Mouse (Mus musculus) heart, adult 2 months (tissue): ENCODE measurements at regions not wholly inside any gene's neighbourhood (a gene's known extent, or its start where the extent isn't known, plus 50 kb on each side); places are given as distances from the start of the nearest gene placed in this dataset.

ENCODE experiments used
- DNase-seq, 2 experiments: peaks; one replicate each; pipeline ENCODE4 v3.0.0; 2021
- H3K27ac ChIP-seq: fragments of 200-600 bp; 2 replicates; pipeline ENCODE4 v1.8.1; 2022
- H3K27me3 ChIP-seq: fragments of 200-500 bp; 2 replicates; pipeline ENCODE4 v1.6.1; 2012; ENCODE audit warnings: mild to moderate bottlenecking, low read length, inconsistent platforms, mixed read lengths; ENCODE audit not compliant: control insufficient read depth, insufficient read depth
- H3K36me3 ChIP-seq: fragments of 200-500 bp; 2 replicates; pipeline ENCODE4 v1.6.1; 2012; ENCODE audit warnings: low read length, inconsistent platforms; ENCODE audit not compliant: control insufficient read depth, insufficient read depth
- H3K4me1 ChIP-seq: fragments of 200-500 bp; 2 replicates; pipeline ENCODE4 v1.6.1; 2011; ENCODE audit warnings: low read length; ENCODE audit not compliant: control insufficient read depth, insufficient read depth
- H3K4me3 ChIP-seq: fragments of 200-600 bp; 2 replicates; pipeline ENCODE4 v1.8.1; 2022
- H3K79me2 ChIP-seq: fragments of 200-500 bp; replicated peaks from 2 replicates; pipeline ENCODE4 v1.6.1; 2012; ENCODE audit warnings: mild to moderate bottlenecking, inconsistent platforms, low read length, moderate library complexity, mixed read lengths; ENCODE audit not compliant: control insufficient read depth, insufficient read depth
- H3K9ac ChIP-seq: fragments of 200-500 bp; 2 replicates; pipeline ENCODE4 v1.6.1; 2012; ENCODE audit warnings: low read depth, mild to moderate bottlenecking, control low read depth, inconsistent platforms, low read length, mixed read lengths
- CTCF ChIP-seq: fragments of 200-600 bp; IDR thresholded peaks from 2 replicates; pipeline ENCODE4 v1.8.1; 2022; ENCODE audit warnings: antibody characterized with exemption, mild to moderate bottlenecking, moderate library complexity
- EP300 ChIP-seq: fragments of 200-500 bp; IDR thresholded peaks from 2 replicates; pipeline ENCODE4 v1.6.1; 2011; ENCODE audit warnings: low read depth, low read length, control low read depth; ENCODE audit not compliant: insufficient read depth
- POLR2A ChIP-seq: fragments of 200-500 bp; IDR thresholded peaks from 2 replicates; pipeline ENCODE4 v1.6.1; 2011; ENCODE audit warnings: mild to moderate bottlenecking, low read depth, low read length, control low read depth; ENCODE audit not compliant: insufficient read depth
- WGBS: fragments of 180-500 bp; shearing (Covaris S2); methylation state at CpG from one replicate; pipeline ENCODE4 v1.1.7; 2018; 5-methylcytosine and 5-hydroxymethylcytosine counted together
- intact Hi-C: fragments of 180-260 bp; cut with DNase I; formaldehyde crosslinking; loops from one replicate; pipeline ENCODE4 v1.15.1; 2025

GRCm38 (mm10) chr10:12111720-12112119 is 757.4 kb downstream of the Utrn start:
- intact Hi-C loops, result no loop called here

GRCm38 (mm10) chr10:12115767-12116166 is 753.4 kb downstream of the Utrn start:
- 87% methylated on average over 3 of the region's 3 CpGs for WGBS
- TF ChIP-seq EP300 (no peak), CTCF (no peak), POLR2A (no peak)
- DNase-seq, result no peak
- intact Hi-C loops, result no loop called here
- H3K27ac ChIP-seq, result no peak overlapping the region
- H3K4me3 ChIP-seq, result no peak overlapping the region
- no peaks in the 10 kb centered on the region for H3K4me1 ChIP-seq
- H3K9ac ChIP-seq, result no peak overlapping the region
- no peaks in the 10 kb centered on the region for H3K36me3 ChIP-seq
- H3K27me3 ChIP-seq, result no peaks in the 10 kb centered on the region
- no peaks in the 10 kb centered on the region for H3K79me2 ChIP-seq

More at GRCm38 (mm10) chr10:12111720-12112119, 757.4 kb downstream of the Utrn start:
- Histone ChIP-seq H3K4me3 (no peak overlapping the region), H3K9ac (no peak overlapping the region), H3K27ac (no peak overlapping the region), H3K4me1 (no peaks in the 10 kb centered on the region), H3K79me2 (no peaks in the 10 kb centered on the region), H3K36me3 (no peaks in the 10 kb centered on the region), H3K27me3 (no peaks in the 10 kb centered on the region)
- WGBS, result 80% methylated on average over 1 of the region's 1 CpGs
- DNase-seq, result no peak
- TF ChIP-seq EP300 (no peak), CTCF (no peak), POLR2A (no peak)

GRCm38 (mm10) chr10:12116662-12117303 is 752.4 kb downstream of the Utrn start:
- 40% methylated on average over 6 of the region's 6 CpGs for WGBS
- TF ChIP-seq EP300, result no peak
- no peak for TF ChIP-seq CTCF
- TF ChIP-seq POLR2A, result no peak
- DNase-seq, result no peak
- Histone ChIP-seq H3K4me3 (no peak overlapping the region), H3K36me3 (no peaks in the 10 kb centered on the region), H3K4me1 (no peaks in the 10 kb centered on the region), H3K9ac (no peak overlapping the region), H3K27me3 (no peaks in the 10 kb centered on the region), H3K27ac (no peak overlapping the region), H3K79me2 (no peaks in the 10 kb centered on the region)
- intact Hi-C loops, result no loop called here

DNA sequence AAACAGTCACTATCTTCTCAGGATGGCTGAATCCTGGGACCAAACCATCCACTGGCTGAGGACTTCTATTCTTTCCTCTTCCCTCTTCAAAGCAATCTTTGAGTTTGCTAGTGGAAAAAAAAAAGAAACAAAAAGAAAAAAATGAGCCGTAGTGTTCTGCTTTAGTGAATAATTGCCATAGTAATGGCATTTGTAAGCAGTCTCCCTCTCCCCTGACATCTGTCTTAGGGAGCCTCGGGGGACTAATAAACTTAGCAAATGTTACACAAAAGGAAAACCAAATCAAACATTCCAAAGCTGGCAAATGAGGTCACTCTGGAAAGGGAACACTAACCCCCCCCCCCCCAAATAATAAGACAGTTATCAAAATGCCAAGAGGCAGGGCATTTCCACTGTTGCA is 744.9 kb downstream of the Utrn start:
- Histone ChIP-seq H3K79me2 (no peaks in the 10 kb centered on the region), H3K27me3 (no peaks in the 10 kb centered on the region), H3K4me3 (no peak overlapping the region), H3K27ac (no peak overlapping the region), H3K9ac (no peak overlapping the region), H3K4me1 (no peaks in the 10 kb centered on the region), H3K36me3 (no peaks in the 10 kb centered on the region)
- intact Hi-C loops, result no loop called here
- DNase-seq, result no peak
- WGBS, result 42% methylated on average over 2 of the region's 2 CpGs
- TF ChIP-seq EP300 (no peak), CTCF (no peak), POLR2A (no peak)

DNA sequence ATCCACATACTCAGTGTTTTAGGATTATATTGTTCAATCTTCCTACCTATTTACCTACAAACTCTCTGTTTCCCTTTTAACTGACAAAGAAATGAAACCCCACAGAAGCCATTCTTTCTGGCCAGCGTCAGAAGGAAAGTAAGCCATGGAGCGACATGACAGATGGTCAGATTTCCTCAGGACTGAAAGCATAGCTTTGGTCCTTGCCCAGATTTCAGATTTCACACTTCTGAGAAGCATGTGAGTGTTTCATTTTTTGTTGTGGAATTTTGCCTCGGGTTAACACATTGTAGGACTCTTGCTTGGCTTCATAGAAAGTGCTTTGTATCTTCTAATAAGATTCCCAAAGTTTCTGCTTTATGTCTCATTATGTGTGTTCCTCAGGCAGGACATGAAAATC is 739.7 kb downstream of the Utrn start:
- no peak overlapping the region for H3K9ac ChIP-seq
- no peak for DNase-seq
- 71% methylated on average over 3 of the region's 3 CpGs for WGBS
- TF ChIP-seq POLR2A, result no peak
- no peak for TF ChIP-seq CTCF
- TF ChIP-seq EP300, result no peak
- intact Hi-C loops, result no loop called here
- H3K79me2 ChIP-seq, result no peaks in the 10 kb centered on the region
- no peak overlapping the region for H3K27ac ChIP-seq
- H3K27me3 ChIP-seq, result no peaks in the 10 kb centered on the region
- H3K36me3 ChIP-seq, result no peaks in the 10 kb centered on the region
- H3K4me3 ChIP-seq, result no peak overlapping the region
- no peaks in the 10 kb centered on the region for H3K4me1 ChIP-seq

DNA sequence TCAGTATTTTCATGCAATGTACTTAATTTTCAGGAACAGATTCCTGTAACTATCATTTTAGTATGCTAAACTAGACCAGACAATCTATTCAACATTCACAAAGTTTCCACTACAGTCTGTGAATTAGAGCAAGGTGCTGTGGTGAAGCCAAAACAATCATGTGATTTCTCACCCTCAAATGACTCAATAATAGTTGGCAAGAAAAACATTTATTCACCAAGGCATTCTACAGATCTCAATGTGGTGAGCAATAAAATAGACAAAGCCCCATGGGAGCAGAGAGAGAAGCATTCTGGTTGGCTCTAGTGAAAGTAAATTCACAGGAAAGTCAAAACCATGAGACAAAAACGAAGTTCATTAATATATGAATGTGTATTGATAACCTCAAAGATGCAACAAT is 724.5 kb downstream of the Utrn start:
- H3K4me3 ChIP-seq, result no peak overlapping the region
- intact Hi-C loops, result no loop called here
- H3K4me1 ChIP-seq, result no peaks in the 10 kb centered on the region
- 45% methylated on average over 1 of the region's 1 CpGs for WGBS
- no peaks in the 10 kb centered on the region for H3K79me2 ChIP-seq
- DNase-seq, result no peak
- H3K36me3 ChIP-seq, result no peaks in the 10 kb centered on the region
- no peaks in the 10 kb centered on the region for H3K27me3 ChIP-seq
- no peak overlapping the region for H3K9ac ChIP-seq
- TF ChIP-seq POLR2A (no peak), EP300 (no peak), CTCF (no peak)
- H3K27ac ChIP-seq, result no peak overlapping the region
